Mouse (Mus musculus): Measurements from ENCODE around the gene Ush1g. TPM values are rescaled to one million over a fixed set of nuclear protein-coding genes. Genes with fewer than 3 reads are reported as not detected.

Ush1g gene
- polyA plus RNA-seq, 1 experiment from 2014 or later: 0.16 TPM

DNA sequence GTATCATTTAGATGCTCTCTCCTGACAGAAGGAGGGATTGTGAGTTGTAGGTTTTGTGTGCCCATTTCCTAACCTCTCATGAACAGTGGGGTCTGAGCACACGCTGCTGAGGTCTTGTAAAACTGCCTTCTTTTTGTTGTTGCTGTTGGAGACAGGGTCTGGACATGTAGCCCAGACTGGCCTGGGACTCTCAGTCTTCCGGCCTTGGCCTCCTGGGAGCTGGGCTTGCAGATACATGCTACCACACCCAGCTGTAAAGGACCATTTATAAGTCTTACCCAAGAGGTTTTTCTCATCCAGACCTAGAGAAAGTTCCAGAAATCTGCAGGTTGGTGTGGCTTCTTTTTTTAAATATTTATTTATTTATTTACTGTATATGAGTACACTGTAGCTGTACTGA lies 33.5 kb downstream of the Ush1g start:
- no peak for ATAC-seq (ENCODE audit: low read depth)
- Histone ChIP-seq H3K27ac (ENCODE audit: low read depth, low read length) (no peak overlapping the region), H3K4me1 (ENCODE audit: control insufficient read depth, insufficient read depth, low read length) (no peaks in the 10 kb centered on the region), H3K9ac (replicated peaks; ENCODE audit: low read depth, low read length) (no peak overlapping the region), H3K27me3 (ENCODE audit: control insufficient read depth, insufficient read depth, low read length) (no peaks in the 10 kb centered on the region), H3K9me3 (ENCODE audit: control insufficient read depth, low read length) (no peaks in the 10 kb centered on the region), H3K4me3 (ENCODE audit: low read depth, low read length) (no peak overlapping the region), H3K36me3 (ENCODE audit: control insufficient read depth, insufficient read depth, low read length) (no peaks in the 10 kb centered on the region), H3K4me2 (ENCODE audit: low read depth, low read length) (no peak overlapping the region)
- WGBS: 90% methylated on average over 2 of the region's 2 CpGs

DNA sequence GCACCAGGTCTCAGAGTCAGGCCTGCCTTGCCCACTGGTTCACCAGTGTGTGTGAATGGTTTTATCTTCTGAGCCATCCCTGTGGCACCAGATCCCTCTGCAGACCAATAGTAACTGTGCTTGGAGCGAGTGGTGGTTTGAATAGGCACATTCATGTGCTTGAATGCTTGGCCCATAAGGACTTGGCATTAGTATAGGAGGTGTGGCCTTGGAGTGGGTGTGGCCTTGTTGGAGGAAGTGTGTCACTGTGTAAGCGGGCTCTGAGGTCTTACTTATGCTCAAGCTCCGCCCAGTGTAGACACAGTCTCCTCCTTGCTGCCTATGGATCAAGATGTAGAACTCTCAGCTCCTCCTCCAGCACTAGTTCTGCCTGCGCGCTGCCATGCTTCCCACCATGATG lies 34.5 kb downstream of the Ush1g start:
- Histone ChIP-seq H3K4me3 (ENCODE audit: low read depth, low read length) (no peak overlapping the region), H3K27ac (ENCODE audit: low read depth, low read length) (no peak overlapping the region), H3K27me3 (ENCODE audit: control insufficient read depth, insufficient read depth, low read length) (no peaks in the 10 kb centered on the region), H3K9ac (replicated peaks; ENCODE audit: low read depth, low read length) (no peak overlapping the region), H3K36me3 (ENCODE audit: control insufficient read depth, insufficient read depth, low read length) (no peaks in the 10 kb centered on the region), H3K4me2 (ENCODE audit: low read depth, low read length) (no peak overlapping the region), H3K4me1 (ENCODE audit: control insufficient read depth, insufficient read depth, low read length) (no peaks in the 10 kb centered on the region), H3K9me3 (ENCODE audit: control insufficient read depth, low read length) (no peaks in the 10 kb centered on the region)
- WGBS: 89% methylated on average over 5 of the region's 5 CpGs
- no peak for ATAC-seq (ENCODE audit: low read depth)

- Histone ChIP-seq H3K4me2 (ENCODE audit: low read depth, low read length) (no peak overlapping the region), H3K9me3 (ENCODE audit: control insufficient read depth, low read length) (no peaks in the 10 kb centered on the region), H3K27ac (ENCODE audit: low read depth, low read length) (no peak overlapping the region), H3K4me1 (ENCODE audit: control insufficient read depth, insufficient read depth, low read length) (no peaks in the 10 kb centered on the region), H3K36me3 (ENCODE audit: control insufficient read depth, insufficient read depth, low read length) (no peaks in the 10 kb centered on the region), H3K27me3 (ENCODE audit: control insufficient read depth, insufficient read depth, low read length) (no peaks in the 10 kb centered on the region), H3K4me3 (ENCODE audit: low read depth, low read length) (no peak overlapping the region), H3K9ac (replicated peaks; ENCODE audit: low read depth, low read length) (no peak overlapping the region)
- WGBS: 76% methylated on average over 19 of the region's 19 CpGs
- no peak for ATAC-seq (ENCODE audit: low read depth)
Observed at GRCm38 (mm10) chr11:115286201-115286993, 35.4 kb downstream of the Ush1g start.

GRCm38 (mm10) chr11:115285282-115285681 lies 36.6 kb downstream of the Ush1g start:
- no peak overlapping the region for H3K9ac ChIP-seq (replicated peaks; ENCODE audit: low read depth, low read length)
- no peaks in the 10 kb centered on the region for H3K4me1 ChIP-seq (ENCODE audit: control insufficient read depth, insufficient read depth, low read length)
- H3K9me3 ChIP-seq (ENCODE audit: control insufficient read depth, low read length): no peaks in the 10 kb centered on the region
- WGBS: 68% methylated on average over 4 of the region's 4 CpGs
- H3K27me3 ChIP-seq (ENCODE audit: control insufficient read depth, insufficient read depth, low read length): no peaks in the 10 kb centered on the region
- H3K27ac ChIP-seq (ENCODE audit: low read depth, low read length): no peak overlapping the region
- no peak for ATAC-seq (ENCODE audit: low read depth)
- no peak overlapping the region for H3K4me3 ChIP-seq (ENCODE audit: low read depth, low read length)
- no peak overlapping the region for H3K4me2 ChIP-seq (ENCODE audit: low read depth, low read length)
- no peaks in the 10 kb centered on the region for H3K36me3 ChIP-seq (ENCODE audit: control insufficient read depth, insufficient read depth, low read length)

DNA sequence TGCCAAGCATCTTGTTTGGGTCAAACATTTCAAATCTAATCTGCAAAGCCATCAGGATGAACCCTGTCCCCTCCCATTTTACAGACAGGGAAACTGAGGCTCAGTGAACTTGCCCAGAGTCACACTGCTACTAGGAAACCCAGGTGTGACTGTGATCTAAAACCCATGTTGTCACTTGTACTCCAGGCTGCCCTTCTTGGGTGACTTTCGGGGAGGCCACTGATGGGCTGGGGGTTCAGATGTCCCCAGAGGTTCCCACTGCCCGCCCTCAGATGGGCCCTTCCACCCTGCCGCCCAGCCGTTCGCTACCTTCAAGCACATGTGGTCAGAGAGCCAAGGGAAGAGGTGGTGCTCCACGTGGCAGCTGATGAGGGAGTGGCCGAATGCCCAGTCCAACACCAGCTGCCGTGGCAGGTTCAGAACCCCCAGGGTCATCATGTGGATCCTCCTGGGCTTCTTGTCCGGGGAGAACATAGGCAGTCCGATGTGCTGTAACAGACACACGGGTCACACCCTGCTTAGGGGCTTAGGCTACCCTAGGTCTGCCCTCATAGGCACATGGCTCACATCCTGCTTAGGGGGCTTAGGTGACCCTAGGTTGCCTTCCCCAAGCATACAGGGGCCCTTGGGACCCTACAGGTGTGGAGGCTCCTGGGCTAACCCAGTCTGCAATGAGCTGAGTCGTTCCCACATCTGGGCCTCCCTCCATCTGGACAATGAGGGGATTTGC lies 37.8 kb downstream of the Ush1g start:
- no peak overlapping the region for H3K27ac ChIP-seq (ENCODE audit: low read depth, low read length)
- no peaks in the 10 kb centered on the region for H3K9me3 ChIP-seq (ENCODE audit: control insufficient read depth, low read length)
- WGBS: 88% methylated on average over 12 of the region's 12 CpGs
- H3K36me3 ChIP-seq (ENCODE audit: control insufficient read depth, insufficient read depth, low read length): no peaks in the 10 kb centered on the region
- no peak overlapping the region for H3K9ac ChIP-seq (replicated peaks; ENCODE audit: low read depth, low read length)
- no peak overlapping the region for H3K4me2 ChIP-seq (ENCODE audit: low read depth, low read length)
- ATAC-seq (ENCODE audit: low read depth): no peak
- no peaks in the 10 kb centered on the region for H3K27me3 ChIP-seq (ENCODE audit: control insufficient read depth, insufficient read depth, low read length)
- no peak overlapping the region for H3K4me3 ChIP-seq (ENCODE audit: low read depth, low read length)
- H3K4me1 ChIP-seq (ENCODE audit: control insufficient read depth, insufficient read depth, low read length): no peaks in the 10 kb centered on the region

- no peak for ATAC-seq (ENCODE audit: low read depth)
- H3K27ac ChIP-seq (ENCODE audit: low read depth, low read length): no peak overlapping the region
- no peaks in the 10 kb centered on the region for H3K27me3 ChIP-seq (ENCODE audit: control insufficient read depth, insufficient read depth, low read length)
- no peaks in the 10 kb centered on the region for H3K4me1 ChIP-seq (ENCODE audit: control insufficient read depth, insufficient read depth, low read length)
- H3K9me3 ChIP-seq (ENCODE audit: control insufficient read depth, low read length): no peaks in the 10 kb centered on the region
- no peak overlapping the region for H3K4me3 ChIP-seq (ENCODE audit: low read depth, low read length)
- no peak overlapping the region for H3K9ac ChIP-seq (replicated peaks; ENCODE audit: low read depth, low read length)
- H3K4me2 ChIP-seq (ENCODE audit: low read depth, low read length): no peak overlapping the region
- WGBS: 67% methylated on average over 9 of the region's 9 CpGs
- H3K36me3 ChIP-seq (ENCODE audit: control insufficient read depth, insufficient read depth, low read length): no peaks in the 10 kb centered on the region
Observed at GRCm38 (mm10) chr11:115283486-115283765, 38.4 kb downstream of the Ush1g start.

- H3K27ac ChIP-seq (ENCODE audit: low read depth, low read length): no peak overlapping the region
- 84% methylated on average over 8 of the region's 8 CpGs for WGBS
- H3K9me3 ChIP-seq (ENCODE audit: control insufficient read depth, low read length): no peaks in the 10 kb centered on the region
- no peaks in the 10 kb centered on the region for H3K36me3 ChIP-seq (ENCODE audit: control insufficient read depth, insufficient read depth, low read length)
- H3K9ac ChIP-seq (replicated peaks; ENCODE audit: low read depth, low read length): no peak overlapping the region
- no peak; the same call in 1 of the 2 replicates for ATAC-seq (ENCODE audit: low read depth)
- H3K4me2 ChIP-seq (ENCODE audit: low read depth, low read length): no peak overlapping the region
- H3K4me1 ChIP-seq (ENCODE audit: control insufficient read depth, insufficient read depth, low read length): no peaks in the 10 kb centered on the region
- H3K27me3 ChIP-seq (ENCODE audit: control insufficient read depth, insufficient read depth, low read length): no peaks in the 10 kb centered on the region
- H3K4me3 ChIP-seq (ENCODE audit: low read depth, low read length): no peak overlapping the region
Observed at GRCm38 (mm10) chr11:115282723-115283485, 38.9 kb downstream of the Ush1g start.

DNA sequence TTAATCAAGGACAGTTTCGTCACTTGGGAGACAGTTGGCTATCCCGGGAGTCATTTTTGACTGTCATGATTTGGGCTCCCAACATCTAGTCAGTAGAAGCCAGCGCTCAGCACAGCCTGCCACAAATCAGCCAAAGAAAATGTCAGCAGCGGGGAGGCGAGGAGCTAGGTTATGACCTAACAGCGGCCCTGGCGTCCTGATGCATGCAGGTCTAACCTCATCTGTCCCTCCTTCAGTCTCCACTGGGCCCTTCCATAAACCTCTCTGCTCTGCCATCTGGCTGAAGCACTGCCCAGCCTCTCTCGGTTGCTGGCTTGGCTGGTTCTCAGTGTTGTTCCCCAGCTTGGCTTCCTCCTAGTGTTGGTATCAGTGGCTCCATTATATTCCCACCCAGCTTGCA lies 39.5 kb downstream of the Ush1g start:
- Histone ChIP-seq H3K9ac (replicated peaks; ENCODE audit: low read depth, low read length) (no peak overlapping the region), H3K4me3 (ENCODE audit: low read depth, low read length) (no peak overlapping the region), H3K36me3 (ENCODE audit: control insufficient read depth, insufficient read depth, low read length) (no peaks in the 10 kb centered on the region), H3K4me2 (ENCODE audit: low read depth, low read length) (no peak overlapping the region), H3K4me1 (ENCODE audit: control insufficient read depth, insufficient read depth, low read length) (0 out of 2 replicates have a peak, but pooled peaks cover 3% of the 10 kb centered on the region), H3K9me3 (ENCODE audit: control insufficient read depth, low read length) (no peaks in the 10 kb centered on the region), H3K27me3 (ENCODE audit: control insufficient read depth, insufficient read depth, low read length) (no peaks in the 10 kb centered on the region), H3K27ac (ENCODE audit: low read depth, low read length) (0 out of 2 replicates have a peak overlapping the region, but pooled peaks have one; percentile 5)
- ATAC-seq (ENCODE audit: low read depth): no peak
- 73% methylated on average over 8 of the region's 8 CpGs for WGBS

DNA sequence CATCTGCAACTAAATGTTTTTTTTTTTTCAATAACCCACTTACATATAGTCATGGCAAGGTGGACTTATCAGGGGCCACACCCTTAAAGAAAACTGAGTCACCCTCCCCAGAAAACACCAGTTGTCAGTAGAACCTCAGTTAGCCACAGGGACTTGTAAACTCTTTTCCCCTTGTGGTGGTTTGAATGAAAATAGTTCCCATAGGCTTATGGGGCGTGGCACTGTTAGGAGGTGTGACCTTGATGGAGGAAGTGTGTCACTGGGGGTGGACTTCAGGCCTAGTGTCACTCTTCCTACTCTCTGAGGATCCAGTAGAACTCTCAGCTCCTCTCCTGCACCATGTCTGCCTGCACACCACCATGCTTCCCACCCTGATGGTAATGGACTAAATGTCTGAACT lies 42.1 kb downstream of the Ush1g start:
- H3K27ac ChIP-seq (ENCODE audit: low read depth, low read length): no peak overlapping the region
- no peak overlapping the region for H3K4me3 ChIP-seq (ENCODE audit: low read depth, low read length)
- no peak for ATAC-seq (ENCODE audit: low read depth)
- WGBS: 56% methylated on average over 1 of the region's 1 CpGs
- no peak overlapping the region for H3K9ac ChIP-seq (replicated peaks; ENCODE audit: low read depth, low read length)
- H3K4me1 ChIP-seq (ENCODE audit: control insufficient read depth, insufficient read depth, low read length): peaks cover 9% of the 10 kb centered on the region
- H3K27me3 ChIP-seq (ENCODE audit: control insufficient read depth, insufficient read depth, low read length): no peaks in the 10 kb centered on the region
- H3K36me3 ChIP-seq (ENCODE audit: control insufficient read depth, insufficient read depth, low read length): no peaks in the 10 kb centered on the region
- no peak overlapping the region for H3K4me2 ChIP-seq (ENCODE audit: low read depth, low read length)
- H3K9me3 ChIP-seq (ENCODE audit: control insufficient read depth, low read length): no peaks in the 10 kb centered on the region

Measured in neural tube, embryonic 14.5 days (tissue).